Mouse (Mus musculus): ENCODE measurements around the gene Bcr.

- TF ChIP-seq CTCF (IDR thresholded peaks at IDR 0.05; ENCODE audit: insufficient read depth, low read length) = no peak
- TF ChIP-seq POLR2A (IDR thresholded peaks at IDR 0.05; ENCODE audit: borderline replicate concordance, extremely low read depth, low read depth, low read length) = no peak
These were observed 75.2 kb downstream of the Bcr start for GRCm38 (mm10) chr10:75135518-75136162.
